Mouse (Mus musculus): ENCODE results near the gene Rpa2. TPM values are rescaled to one million over a fixed set of nuclear protein-coding genes. Genes with fewer than 3 reads are reported as not detected.

Rpa2 gene
- polyA plus RNA-seq, 1 experiment from 2014 or later, result 188 TPM

DNA sequence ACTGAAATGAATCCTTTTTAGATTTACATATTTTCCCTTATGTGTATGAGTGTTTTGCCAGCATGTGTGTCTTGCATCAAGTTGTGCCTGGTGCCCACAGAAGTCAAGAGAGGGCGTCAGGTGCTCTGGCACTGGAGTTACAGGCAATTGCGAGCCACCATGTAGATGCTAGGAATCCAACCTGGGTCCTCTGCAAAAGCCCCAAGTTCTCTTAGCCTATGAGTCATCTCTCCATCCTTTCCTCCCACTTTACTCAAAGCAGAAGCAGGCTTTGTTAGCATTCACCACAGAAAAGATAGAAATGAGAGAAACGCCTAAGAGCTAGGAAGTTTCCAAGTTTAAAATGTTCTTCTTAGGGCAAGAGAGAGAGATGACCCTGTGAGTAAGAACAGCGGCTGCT, 31.7 kb downstream of the Rpa2 start:
- Histone ChIP-seq H3K27ac (no peak overlapping the region), H3K27me3 (ENCODE audit: low read depth, poor library complexity, severe bottlenecking) (peaks cover 19% of the 10 kb centered on the region), H3K36me3 (no peaks in the 10 kb centered on the region), H3K4me3 (no peak overlapping the region), H3K9me3 (replicated peaks) (no peaks in the 10 kb centered on the region), H3K4me1 (peaks cover 7% of the 10 kb centered on the region)
- 93% methylated on average over 4 of the region's 4 CpGs for WGBS
- no peak for DNase-seq (ENCODE audit: low spot score)

DNA sequence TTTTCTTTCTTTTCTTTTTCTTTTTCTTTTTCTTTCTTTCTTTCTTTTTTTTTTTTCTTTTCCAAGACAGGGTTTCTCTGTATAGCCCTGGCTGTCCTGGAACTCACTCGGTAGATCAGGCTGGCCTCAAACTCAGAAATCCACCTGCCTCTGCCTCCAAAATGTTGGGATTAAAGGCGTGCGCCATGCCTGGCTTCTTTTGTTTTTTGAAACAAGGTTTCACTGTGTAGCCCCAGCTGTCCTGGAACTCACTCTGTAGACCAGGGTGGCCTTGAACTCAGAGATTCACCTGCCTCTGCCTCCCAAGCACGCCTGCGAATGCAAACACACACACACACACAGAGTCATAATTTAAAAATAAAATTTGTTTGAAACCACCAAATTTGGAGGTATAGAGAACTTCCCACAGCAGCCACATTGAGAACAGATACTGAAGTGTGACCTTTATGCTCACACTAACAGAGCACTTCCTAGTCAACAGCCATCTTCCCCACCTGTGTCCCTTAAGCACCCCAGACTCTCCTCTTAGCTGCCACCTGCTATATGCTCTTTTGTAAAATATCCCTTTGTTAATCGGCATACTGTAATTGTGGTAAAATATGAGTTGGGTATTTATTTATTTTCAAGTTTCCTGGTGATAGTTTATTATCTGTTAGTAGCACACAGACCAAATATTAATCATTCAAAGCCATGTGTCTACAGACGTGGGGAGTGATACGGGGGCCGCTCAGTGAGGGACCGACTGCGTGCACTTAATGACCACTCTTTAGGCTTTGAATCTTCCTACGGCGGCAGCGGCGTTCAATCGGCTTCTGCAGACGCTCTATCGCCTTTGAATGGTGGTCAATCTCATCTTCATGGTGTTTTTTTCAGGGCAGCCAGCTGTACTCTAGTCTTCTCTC, 33.3 kb downstream of the Rpa2 start:
- Histone ChIP-seq H3K27me3 (ENCODE audit: low read depth, poor library complexity, severe bottlenecking) (peaks cover 4% of the 10 kb centered on the region), H3K36me3 (no peaks in the 10 kb centered on the region), H3K4me3 (no peak overlapping the region), H3K27ac (no peak overlapping the region), H3K4me1 (no peaks in the 10 kb centered on the region), H3K9me3 (replicated peaks) (no peaks in the 10 kb centered on the region)
- DNase-seq (ENCODE audit: low spot score), result no peak
- 90% methylated on average over 18 of the region's 18 CpGs for WGBS

GRCm38 (mm10) chr4:132802171-132802637, 34.1 kb downstream of the Rpa2 start:
- Histone ChIP-seq H3K4me1 (no peaks in the 10 kb centered on the region), H3K36me3 (no peaks in the 10 kb centered on the region), H3K4me3 (no peak overlapping the region), H3K27me3 (ENCODE audit: low read depth, poor library complexity, severe bottlenecking) (no peaks in the 10 kb centered on the region), H3K9me3 (replicated peaks) (no peaks in the 10 kb centered on the region), H3K27ac (no peak overlapping the region)
- WGBS, result 69% methylated on average over 16 of the region's 16 CpGs
- no peak for DNase-seq (ENCODE audit: low spot score)

DNA sequence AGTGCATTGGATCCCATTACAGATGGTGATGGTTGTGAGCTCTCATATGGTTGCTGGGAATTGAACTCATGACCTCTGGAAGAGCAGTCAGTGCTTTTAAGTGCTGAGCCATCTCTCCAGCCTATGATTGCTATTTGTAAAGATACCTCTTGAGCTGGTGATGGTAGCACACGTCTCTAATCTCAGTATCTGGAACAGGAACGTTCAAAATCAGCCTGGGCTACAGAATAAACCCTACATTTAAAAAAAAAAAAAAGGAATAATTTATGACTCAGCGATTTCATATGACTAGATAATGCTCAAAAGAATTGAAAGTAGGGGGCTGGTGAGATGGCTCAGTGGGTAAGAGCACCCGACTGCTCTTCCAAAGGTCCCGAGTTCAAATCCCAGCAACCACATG, 35.1 kb downstream of the Rpa2 start:
- H3K9me3 ChIP-seq (replicated peaks), result no peaks in the 10 kb centered on the region
- no peak for DNase-seq (ENCODE audit: low spot score)

DNA sequence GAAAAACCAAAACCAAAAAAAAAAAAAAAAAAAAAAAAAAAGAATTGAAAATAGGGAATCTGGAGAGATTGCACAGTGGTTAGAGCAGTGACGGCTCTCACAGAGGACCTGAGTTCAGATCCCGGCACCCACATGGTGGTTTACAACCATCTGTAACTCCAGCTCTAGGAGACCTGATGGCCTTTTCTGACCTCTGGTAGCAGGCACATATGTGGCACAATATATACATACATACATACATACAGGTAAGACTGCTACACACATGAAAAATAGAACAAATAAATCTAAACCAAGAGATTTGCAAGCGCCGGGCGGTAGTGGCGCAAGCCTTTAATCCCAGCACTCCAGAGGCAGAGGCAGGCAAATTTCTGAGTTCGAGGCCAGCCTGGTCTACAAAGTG, 35.7 kb downstream of the Rpa2 start:
- Histone ChIP-seq H3K36me3 (no peaks in the 10 kb centered on the region), H3K27ac (no peak overlapping the region), H3K4me1 (peaks cover 3% of the 10 kb centered on the region; the same call in 1 of the 2 replicates), H3K27me3 (ENCODE audit: low read depth, poor library complexity, severe bottlenecking) (no peaks in the 10 kb centered on the region), H3K4me3 (no peak overlapping the region), H3K9me3 (replicated peaks) (no peaks in the 10 kb centered on the region)
- DNase-seq (ENCODE audit: low spot score), result no peak
- 96% methylated on average over 7 of the region's 7 CpGs for WGBS

More for the DNA sequence above, 35.1 kb downstream of the Rpa2 start:
- Histone ChIP-seq H3K27ac (no peak overlapping the region), H3K27me3 (ENCODE audit: low read depth, poor library complexity, severe bottlenecking) (no peaks in the 10 kb centered on the region), H3K4me3 (no peak overlapping the region), H3K4me1 (peaks cover under 1% of the 10 kb centered on the region; the same call in 1 of the 2 replicates), H3K36me3 (no peaks in the 10 kb centered on the region)
- 92% methylated on average over 5 of the region's 5 CpGs for WGBS

GRCm38 (mm10) chr4:132804331-132804730, 36.2 kb downstream of the Rpa2 start:
- Histone ChIP-seq H3K4me3 (no peak overlapping the region), H3K4me1 (peaks cover 3% of the 10 kb centered on the region; the same call in 1 of the 2 replicates), H3K27ac (no peak overlapping the region), H3K9me3 (replicated peaks) (no peaks in the 10 kb centered on the region), H3K36me3 (no peaks in the 10 kb centered on the region), H3K27me3 (ENCODE audit: low read depth, poor library complexity, severe bottlenecking) (no peaks in the 10 kb centered on the region)
- DNase-seq (ENCODE audit: low spot score), result no peak
- 92% methylated on average over 6 of the region's 6 CpGs for WGBS

GRCm38 (mm10) chr4:132805146-132805545, 37.0 kb downstream of the Rpa2 start:
- Histone ChIP-seq H3K4me1 (peaks cover 3% of the 10 kb centered on the region; the same call in 1 of the 2 replicates), H3K36me3 (no peaks in the 10 kb centered on the region), H3K9me3 (replicated peaks) (no peaks in the 10 kb centered on the region), H3K4me3 (no peak overlapping the region), H3K27ac (no peak overlapping the region), H3K27me3 (ENCODE audit: low read depth, poor library complexity, severe bottlenecking) (no peaks in the 10 kb centered on the region)
- no peak for DNase-seq (ENCODE audit: low spot score)
- 91% methylated on average over 5 of the region's 5 CpGs for WGBS

GRCm38 (mm10) chr4:132805599-132806197, 37.6 kb downstream of the Rpa2 start:
- Histone ChIP-seq H3K27ac (no peak overlapping the region), H3K9me3 (replicated peaks) (no peaks in the 10 kb centered on the region), H3K36me3 (no peaks in the 10 kb centered on the region), H3K27me3 (ENCODE audit: low read depth, poor library complexity, severe bottlenecking) (no peaks in the 10 kb centered on the region), H3K4me3 (no peak overlapping the region), H3K4me1 (peaks cover 3% of the 10 kb centered on the region; the same call in 1 of the 2 replicates)
- 89% methylated on average over 12 of the region's 12 CpGs for WGBS
- DNase-seq (ENCODE audit: low spot score), result no peak

- WGBS, result 95% methylated on average over 7 of the region's 7 CpGs
- peaks cover 3% of the 10 kb centered on the region; the same call in 1 of the 2 replicates for H3K4me1 ChIP-seq
- no peak overlapping the region for H3K4me3 ChIP-seq
- H3K27me3 ChIP-seq (ENCODE audit: low read depth, poor library complexity, severe bottlenecking), result no peaks in the 10 kb centered on the region
- no peaks in the 10 kb centered on the region for H3K36me3 ChIP-seq
- no peak for DNase-seq (ENCODE audit: low spot score)
- no peak overlapping the region for H3K27ac ChIP-seq
- H3K9me3 ChIP-seq (replicated peaks), result no peaks in the 10 kb centered on the region
These were observed 38.6 kb downstream of the Rpa2 start for GRCm38 (mm10) chr4:132806620-132807191.

- H3K36me3 ChIP-seq, result no peaks in the 10 kb centered on the region
- no peaks in the 10 kb centered on the region for H3K9me3 ChIP-seq (replicated peaks)
- no peak overlapping the region for H3K4me3 ChIP-seq
- DNase-seq (ENCODE audit: low spot score), result no peak
- no peaks in the 10 kb centered on the region for H3K27me3 ChIP-seq (ENCODE audit: low read depth, poor library complexity, severe bottlenecking)
- no peak overlapping the region for H3K27ac ChIP-seq
- H3K4me1 ChIP-seq, result peaks cover 3% of the 10 kb centered on the region; the same call in 1 of the 2 replicates
- 77% methylated on average over 5 of the region's 5 CpGs for WGBS
These were observed 39.9 kb downstream of the Rpa2 start for GRCm38 (mm10) chr4:132807771-132808641.

- no peak for DNase-seq (ENCODE audit: low spot score)
- Histone ChIP-seq H3K4me1 (peaks cover 3% of the 10 kb centered on the region; the same call in 1 of the 2 replicates), H3K27me3 (ENCODE audit: low read depth, poor library complexity, severe bottlenecking) (no peaks in the 10 kb centered on the region), H3K27ac (no peak overlapping the region), H3K9me3 (replicated peaks) (no peaks in the 10 kb centered on the region), H3K4me3 (no peak overlapping the region), H3K36me3 (no peaks in the 10 kb centered on the region)
- WGBS, result 89% methylated on average over 5 of the region's 5 CpGs
These were observed 41.5 kb downstream of the Rpa2 start for GRCm38 (mm10) chr4:132809621-132810020.

DNA sequence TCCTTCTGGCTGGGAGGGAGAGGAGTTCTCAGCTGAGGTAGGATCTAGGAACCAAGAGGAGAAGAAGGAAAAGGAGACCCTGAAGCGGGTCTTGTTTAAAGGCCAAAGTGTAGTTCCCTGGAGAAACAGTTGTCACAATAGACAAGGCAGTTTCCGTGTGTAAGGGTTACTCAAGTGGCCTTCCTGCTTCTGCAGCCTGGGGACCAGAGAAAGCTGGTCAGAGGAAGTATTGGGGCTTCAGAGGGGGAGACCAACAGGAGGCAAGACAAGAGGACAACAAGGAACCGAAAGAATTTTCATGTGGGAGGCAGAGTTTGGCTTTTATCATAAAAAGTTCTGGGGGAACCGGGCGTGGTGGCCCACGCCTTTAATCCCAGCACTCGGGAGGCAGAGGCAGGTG, 48.3 kb downstream of the Rpa2 start:
- Histone ChIP-seq H3K36me3 (no peaks in the 10 kb centered on the region), H3K9me3 (replicated peaks) (no peaks in the 10 kb centered on the region; the same call in 1 of the 2 replicates), H3K27ac (no peak overlapping the region), H3K4me3 (no peak overlapping the region), H3K27me3 (ENCODE audit: low read depth, poor library complexity, severe bottlenecking) (no peaks in the 10 kb centered on the region), H3K4me1 (no peaks in the 10 kb centered on the region)
- no peak for DNase-seq (ENCODE audit: low spot score)
- WGBS, result 85% methylated on average over 7 of the region's 7 CpGs

Data from limb, embryonic 10.5 days (tissue).